Mouse (Mus musculus) forebrain, embryonic 12.5 days (tissue): Measurements from ENCODE around the gene Elane. TPM values are rescaled to one million over a fixed set of nuclear protein-coding genes. Genes with fewer than 3 reads are reported as not detected.

Source experiments
- ATAC-seq: fragments of 200-750 bp; cut with Nextera tagmentation; 2 replicates; pipeline ENCODE4 v1.8.0; 2017; ENCODE audit warnings: moderate TSS enrichment; ENCODE audit not compliant: low FRiP score
- H3K27ac ChIP-seq: fragments of 300-500 bp; sonication (generic); 2 replicates; pipeline ENCODE4 v1.5.1; 2016; ENCODE audit warnings: mild to moderate bottlenecking
- H3K27me3 ChIP-seq: fragments of 300-500 bp; sonication (generic); 2 replicates; pipeline ENCODE4 v1.6.1; 2016; ENCODE audit warnings: mild to moderate bottlenecking
- H3K36me3 ChIP-seq: fragments of 300-500 bp; sonication (generic); replicated peaks from 2 replicates; pipeline ENCODE4 v1.6.1; 2016; ENCODE audit warnings: mild to moderate bottlenecking
- H3K4me1 ChIP-seq: fragments of 300-500 bp; sonication (generic); 2 replicates; pipeline ENCODE4 v1.6.1; 2016
- H3K4me2 ChIP-seq: fragments of 300-500 bp; sonication (generic); 2 replicates; pipeline ENCODE4 v1.6.1; 2016; ENCODE audit warnings: mild to moderate bottlenecking, moderate library complexity
- H3K4me3 ChIP-seq: fragments of 300-500 bp; sonication (generic); replicated peaks from 2 replicates; pipeline ENCODE4 v1.5.1; 2016; ENCODE audit warnings: mild to moderate bottlenecking
- H3K9ac ChIP-seq: fragments of 300-500 bp; sonication (generic); 2 replicates; pipeline ENCODE4 v1.6.1; 2016; ENCODE audit warnings: mild to moderate bottlenecking
- H3K9me3 ChIP-seq: fragments of 300-500 bp; sonication (generic); 2 replicates; pipeline ENCODE4 v1.6.1; 2016
- WGBS: fragments of 180-500 bp; shearing (Covaris S2); methylation state at CpG from one replicate; pipeline ENCODE4 v1.1.7; 2016; 5-methylcytosine and 5-hydroxymethylcytosine counted together
- polyA plus RNA-seq: library from polyadenylated mRNA; unstranded; fragments of >200 nt; fragmentation: Nextera tagmentation; extraction: Ambion mirVana; gene quantifications from 2 replicates; pipeline ENCODE4 v1.2.1, GENCODE M21; 2016

Elane gene
- polyA plus RNA-seq, 1 experiment from 2014 or later = not detected

DNA sequence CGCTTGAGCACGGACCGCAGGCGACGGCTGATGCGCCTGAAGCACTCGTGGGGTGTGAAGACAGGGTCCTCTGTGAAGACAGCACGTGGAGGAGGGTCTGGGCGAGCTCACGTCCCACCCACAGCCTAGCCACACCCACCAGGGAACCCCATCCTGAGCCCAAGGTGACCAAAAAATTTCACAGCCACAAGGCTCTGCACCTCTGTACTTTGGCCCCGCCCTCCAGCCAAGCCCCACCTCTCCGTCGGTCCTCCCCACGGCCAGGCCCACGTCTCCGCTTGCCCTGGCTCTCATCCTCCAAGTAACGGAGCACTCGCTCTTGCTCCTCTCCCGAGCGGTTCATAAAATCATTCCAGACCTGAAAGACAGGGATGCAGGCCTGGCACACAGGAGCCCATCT, 26.4 kb downstream of the Elane start:
- 72% methylated on average over 20 of the region's 20 CpGs for WGBS
- peaks cover 2% of the 10 kb centered on the region for H3K27me3 ChIP-seq
- no peaks in the 10 kb centered on the region for H3K9me3 ChIP-seq
- H3K27ac ChIP-seq = no peak overlapping the region
- no peak overlapping the region for H3K4me2 ChIP-seq
- H3K4me3 ChIP-seq = no peak overlapping the region
- H3K36me3 ChIP-seq = peaks cover 27% of the 10 kb centered on the region
- peaks cover 38% of the 10 kb centered on the region for H3K4me1 ChIP-seq
- ATAC-seq = no peak
- H3K9ac ChIP-seq = no peak overlapping the region

GRCm38 (mm10) chr10:79914131-79914947, 28.3 kb downstream of the Elane start:
- no peaks in the 10 kb centered on the region for H3K9me3 ChIP-seq
- H3K9ac ChIP-seq = 0 out of 2 replicates have a peak overlapping the region, but pooled peaks have one; percentile 21
- no peak overlapping the region for H3K4me3 ChIP-seq
- H3K4me1 ChIP-seq = peaks cover 44% of the 10 kb centered on the region
- H3K27me3 ChIP-seq = peaks cover 21% of the 10 kb centered on the region
- peaks cover 27% of the 10 kb centered on the region for H3K36me3 ChIP-seq
- 60% methylated on average over 11 of the region's 11 CpGs for WGBS
- ATAC-seq = no peak
- H3K4me2 ChIP-seq = no peak overlapping the region
- peak overlapping the region; percentile 42; the same call in 1 of the 2 replicates for H3K27ac ChIP-seq

GRCm38 (mm10) chr10:79914948-79915596, 29.0 kb downstream of the Elane start:
- peaks cover 45% of the 10 kb centered on the region for H3K4me1 ChIP-seq
- no peak overlapping the region for H3K27ac ChIP-seq
- H3K9me3 ChIP-seq = no peaks in the 10 kb centered on the region
- H3K9ac ChIP-seq = no peak overlapping the region
- no peak for ATAC-seq
- H3K4me3 ChIP-seq = no peak overlapping the region
- peak overlapping the region; percentile 96 for H3K4me2 ChIP-seq
- H3K27me3 ChIP-seq = peaks cover 28% of the 10 kb centered on the region
- peaks cover 27% of the 10 kb centered on the region for H3K36me3 ChIP-seq
- WGBS = 75% methylated on average over 7 of the region's 7 CpGs

DNA sequence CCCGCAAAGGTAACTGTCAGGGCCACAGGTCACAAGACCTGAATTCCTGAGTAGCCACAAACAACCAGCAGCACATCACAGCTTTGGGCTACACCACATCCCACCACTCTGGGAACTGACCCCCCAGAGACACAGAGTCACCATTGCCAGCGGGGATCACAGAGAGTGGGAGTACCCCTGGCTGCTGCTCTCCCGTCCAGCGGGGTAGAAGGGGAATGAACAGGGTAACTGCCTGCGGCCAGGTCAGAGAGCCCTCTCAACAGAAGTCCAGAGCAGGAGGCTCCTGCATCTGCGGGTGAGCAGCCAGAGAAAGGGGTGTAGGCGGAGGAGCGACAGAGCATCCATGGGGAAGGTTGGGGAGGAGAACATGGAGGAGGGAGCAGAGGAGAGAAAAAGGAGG, 30.0 kb downstream of the Elane start:
- peaks cover 55% of the 10 kb centered on the region for H3K4me1 ChIP-seq
- peak overlapping the region; percentile 84 for H3K4me3 ChIP-seq
- WGBS = 10% methylated on average over 8 of the region's 8 CpGs
- H3K9ac ChIP-seq = peak overlapping the region; percentile 91
- H3K27ac ChIP-seq = peak overlapping the region; percentile 70
- H3K36me3 ChIP-seq = peaks cover 21% of the 10 kb centered on the region
- H3K4me2 ChIP-seq = peak overlapping the region; percentile 96
- H3K9me3 ChIP-seq = no peaks in the 10 kb centered on the region
- H3K27me3 ChIP-seq = peaks cover 38% of the 10 kb centered on the region
- 0 out of 2 replicates have a peak, but pooled peaks have one; percentile 3 for ATAC-seq

- H3K4me2 ChIP-seq = peak within 1 kb of the TSS; percentile 96
- peak within 1 kb of the TSS; percentile 91 for H3K9ac ChIP-seq
- H3K27me3 ChIP-seq = peaks cover 47% of the 10 kb centered on the region
- WGBS = 1% methylated on average over 42 of the region's 42 CpGs
- peak; percentile 87 for ATAC-seq
- H3K9me3 ChIP-seq = no peaks in the 10 kb centered on the region
- H3K4me1 ChIP-seq = peaks cover 63% of the 10 kb centered on the region
- H3K4me3 ChIP-seq = peak within 1 kb of the TSS; percentile 84
- H3K36me3 ChIP-seq = peaks cover 12% of the 10 kb centered on the region
- H3K27ac ChIP-seq = peak within 1 kb of the TSS; percentile 70
Observed at GRCm38 (mm10) chr10:79916808-79917531, 30.9 kb downstream of the Elane start, which contains the start of gene Kiss1r. TSS of gene Kiss1r (plus strand) at chr10:79916971.

- peak overlapping the region; percentile 84 for H3K4me3 ChIP-seq
- no peak overlapping the region for H3K9ac ChIP-seq
- no peak overlapping the region for H3K27ac ChIP-seq
- no peaks in the 10 kb centered on the region for H3K9me3 ChIP-seq
- H3K4me1 ChIP-seq = peaks cover 63% of the 10 kb centered on the region
- H3K36me3 ChIP-seq = peaks cover 6% of the 10 kb centered on the region; the same call in 1 of the 2 replicates
- peaks cover 54% of the 10 kb centered on the region for H3K27me3 ChIP-seq
- no peak for ATAC-seq
- H3K4me2 ChIP-seq = peak overlapping the region; percentile 96
- WGBS = 62% methylated on average over 5 of the region's 5 CpGs
Observed at GRCm38 (mm10) chr10:79917532-79918100, 31.6 kb downstream of the Elane start.

DNA sequence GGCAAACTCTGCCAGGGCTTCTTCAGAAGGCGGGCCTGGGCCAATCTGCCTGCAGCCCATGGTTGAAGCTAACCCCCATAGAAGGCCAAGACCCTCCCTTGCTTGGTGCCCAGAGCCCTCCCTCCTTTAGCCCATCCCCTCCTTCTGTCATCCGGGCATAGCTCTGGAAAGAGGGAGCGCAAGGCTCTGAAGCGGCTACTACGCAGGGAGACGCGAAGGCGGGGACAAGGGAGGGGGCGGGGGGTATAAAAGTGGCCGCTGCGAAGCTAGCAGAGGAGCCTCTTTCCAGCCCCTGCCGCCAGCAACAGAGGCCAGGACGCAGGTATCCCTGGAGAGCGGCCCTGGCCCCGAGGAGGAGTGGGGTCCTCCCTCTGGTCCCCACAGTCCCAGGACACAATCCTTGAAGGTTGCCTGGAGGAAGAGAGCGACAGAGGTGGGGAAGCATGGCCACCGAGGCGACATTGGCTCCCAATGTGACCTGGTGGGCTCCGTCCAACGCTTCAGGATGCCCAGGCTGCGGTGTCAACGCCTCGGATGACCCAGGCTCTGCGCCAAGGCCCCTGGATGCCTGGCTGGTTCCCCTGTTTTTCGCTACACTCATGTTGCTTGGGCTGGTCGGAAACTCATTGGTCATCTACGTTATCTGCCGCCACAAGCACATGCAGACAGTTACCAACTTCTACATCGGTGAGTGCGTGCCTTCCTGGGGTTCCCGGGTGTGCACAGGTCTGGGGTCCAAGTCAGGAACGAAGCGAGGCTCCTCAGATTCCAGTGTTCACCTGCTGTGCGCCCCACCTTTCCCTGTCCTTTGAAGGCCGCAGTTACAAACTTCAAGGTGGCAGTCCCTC, 32.4 kb downstream of the Elane start:
- H3K9ac ChIP-seq = 0 out of 2 replicates have a peak overlapping the region, but pooled peaks have one; percentile 1
- H3K9me3 ChIP-seq = no peaks in the 10 kb centered on the region
- peaks cover 63% of the 10 kb centered on the region for H3K4me1 ChIP-seq
- H3K4me2 ChIP-seq = 0 out of 2 replicates have a peak overlapping the region, but pooled peaks have one; percentile 4
- H3K4me3 ChIP-seq = peak overlapping the region; percentile 7
- WGBS = 3% methylated on average over 34 of the region's 35 CpGs
- H3K36me3 ChIP-seq = no peaks in the 10 kb centered on the region
- H3K27me3 ChIP-seq = peaks cover 62% of the 10 kb centered on the region
- no peak for ATAC-seq
- no peak overlapping the region for H3K27ac ChIP-seq

GRCm38 (mm10) chr10:79919251-79919849, 33.3 kb downstream of the Elane start:
- H3K4me2 ChIP-seq = no peak overlapping the region; the same call in 1 of the 2 replicates
- 0 out of 2 replicates have a peak overlapping the region, but pooled peaks have one; percentile 29 for H3K9ac ChIP-seq
- H3K27ac ChIP-seq = no peak overlapping the region
- H3K27me3 ChIP-seq = peaks cover 71% of the 10 kb centered on the region
- peak overlapping the region; percentile 7; the same call in 1 of the 2 replicates for H3K4me3 ChIP-seq
- H3K36me3 ChIP-seq = no peaks in the 10 kb centered on the region
- peaks cover 56% of the 10 kb centered on the region for H3K4me1 ChIP-seq
- WGBS = 1% methylated on average over 21 of the region's 21 CpGs
- no peaks in the 10 kb centered on the region for H3K9me3 ChIP-seq
- no peak for ATAC-seq

- H3K4me3 ChIP-seq = 0 out of 2 replicates have a peak overlapping the region, but pooled peaks have one; percentile 24
- H3K4me1 ChIP-seq = peaks cover 47% of the 10 kb centered on the region
- no peaks in the 10 kb centered on the region for H3K9me3 ChIP-seq
- 0 out of 2 replicates have a peak overlapping the region, but pooled peaks have one; percentile 12 for H3K9ac ChIP-seq
- H3K4me2 ChIP-seq = peak overlapping the region; percentile 38; the same call in 1 of the 2 replicates
- no peak overlapping the region for H3K27ac ChIP-seq
- ATAC-seq = no peak
- peaks cover 71% of the 10 kb centered on the region for H3K27me3 ChIP-seq
- H3K36me3 ChIP-seq = no peaks in the 10 kb centered on the region
- WGBS = 18% methylated on average over 26 of the region's 26 CpGs
Observed at GRCm38 (mm10) chr10:79920056-79920890, 34.2 kb downstream of the Elane start.

GRCm38 (mm10) chr10:79920958-79921535, 35.0 kb downstream of the Elane start, which contains the start of gene R3hdm4:
TSS of gene R3hdm4 (minus strand) at chr10:79921208.
- no peaks in the 10 kb centered on the region for H3K9me3 ChIP-seq
- no peak for ATAC-seq
- H3K9ac ChIP-seq = peak within 1 kb of the TSS; percentile 12; the same call in 1 of the 2 replicates
- H3K36me3 ChIP-seq = no peaks in the 10 kb centered on the region
- peaks cover 71% of the 10 kb centered on the region for H3K27me3 ChIP-seq
- peak within 1 kb of the TSS; percentile 24 for H3K4me3 ChIP-seq
- no peak within 1 kb of the TSS for H3K27ac ChIP-seq
- H3K4me2 ChIP-seq = peak within 1 kb of the TSS; percentile 38
- H3K4me1 ChIP-seq = peaks cover 46% of the 10 kb centered on the region
- 3% methylated on average over 35 of the region's 41 CpGs for WGBS
